Mouse (Mus musculus) frontal cortex, postnatal 10 days (tissue): ENCODE measurements at regions not wholly inside any gene's neighbourhood (a gene's known extent, or its start where the extent isn't known, plus 50 kb on each side); places are given as distances from the start of the nearest gene placed in this dataset.
A peak's percentile ranks its signal among the peaks of the same experiment; 100 is the strongest.

Source experiments
- DNase-seq, 2 experiments: peaks; one replicate each; pipeline ENCODE4 v3.0.0; 2022; ENCODE audit warnings: low spot score in 2 of 2, mixed read lengths in 1 of 2

DNA sequence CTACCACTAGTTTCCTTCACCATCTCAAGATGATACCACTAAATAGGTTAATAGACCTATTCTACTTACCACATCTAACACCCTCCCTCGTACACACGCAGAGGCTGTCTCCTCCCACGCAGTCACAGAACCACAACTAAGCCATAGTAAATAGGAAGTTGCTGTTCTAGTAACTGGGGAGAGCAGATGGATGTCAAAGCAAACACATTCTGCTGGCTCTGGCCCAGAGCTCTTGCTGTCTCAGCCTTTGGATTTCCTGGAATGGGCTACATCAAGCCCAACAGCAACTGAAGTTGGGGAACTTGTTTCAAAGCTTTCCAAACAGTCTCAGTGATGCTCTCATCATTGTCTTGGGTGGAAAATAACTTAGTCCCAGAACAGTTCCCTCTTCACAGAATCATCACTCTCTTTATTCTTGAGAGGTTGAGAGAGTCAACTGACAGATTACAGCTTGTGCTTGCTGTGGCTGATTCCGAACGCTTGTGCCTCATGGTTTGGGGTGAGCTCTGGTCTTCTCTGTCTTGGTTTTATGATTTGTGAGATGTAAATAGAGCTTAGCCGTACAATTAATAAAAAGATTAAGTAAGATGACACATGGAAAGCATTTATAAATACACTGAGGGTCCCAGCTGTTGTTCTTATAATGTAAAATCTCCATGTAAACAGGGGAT lies 538.5 kb upstream of the Klf4 start:
- peak in 1 of 2 experiments; percentile 14 for DNase-seq

DNA sequence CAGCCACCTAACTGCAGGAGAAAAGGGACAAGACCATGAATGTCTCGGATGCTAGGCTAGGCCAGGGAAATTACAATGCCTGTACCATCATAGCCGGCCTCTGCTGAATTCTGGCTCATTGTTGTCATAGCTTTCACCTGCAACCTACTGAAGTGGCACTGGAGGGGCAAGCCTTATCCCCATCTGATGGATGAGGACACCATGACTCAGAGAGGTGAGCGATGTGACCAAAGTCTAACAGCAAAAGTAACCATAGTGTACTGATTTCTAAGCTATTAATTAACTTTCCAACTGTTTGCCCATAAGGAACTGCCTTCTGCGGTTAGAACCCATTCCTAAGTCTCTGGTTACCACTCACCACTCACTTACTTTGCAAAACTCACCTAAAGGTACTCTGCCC lies 536.6 kb upstream of the Klf4 start:
- no peak for DNase-seq

DNA sequence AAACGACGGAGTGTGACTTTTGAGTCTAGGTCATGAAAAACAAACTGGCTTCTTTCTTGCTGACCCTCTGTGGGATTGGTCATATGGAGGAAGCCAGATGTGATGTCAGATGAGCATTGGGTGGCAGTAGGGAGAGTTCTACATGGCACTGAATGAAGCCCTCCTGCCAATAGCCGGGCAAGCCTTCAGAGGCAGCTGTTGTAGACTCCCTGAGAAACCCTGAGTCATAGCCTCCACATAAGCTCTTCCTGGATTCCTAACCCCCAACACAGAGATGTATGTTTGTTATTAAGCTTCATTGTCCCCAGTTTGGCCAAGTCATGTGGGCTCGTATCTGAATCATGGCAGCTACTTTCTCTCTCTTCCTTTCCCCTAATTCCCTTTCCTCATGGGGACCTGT lies 532.4 kb upstream of the Klf4 start:
- DNase-seq, result no peak

DNA sequence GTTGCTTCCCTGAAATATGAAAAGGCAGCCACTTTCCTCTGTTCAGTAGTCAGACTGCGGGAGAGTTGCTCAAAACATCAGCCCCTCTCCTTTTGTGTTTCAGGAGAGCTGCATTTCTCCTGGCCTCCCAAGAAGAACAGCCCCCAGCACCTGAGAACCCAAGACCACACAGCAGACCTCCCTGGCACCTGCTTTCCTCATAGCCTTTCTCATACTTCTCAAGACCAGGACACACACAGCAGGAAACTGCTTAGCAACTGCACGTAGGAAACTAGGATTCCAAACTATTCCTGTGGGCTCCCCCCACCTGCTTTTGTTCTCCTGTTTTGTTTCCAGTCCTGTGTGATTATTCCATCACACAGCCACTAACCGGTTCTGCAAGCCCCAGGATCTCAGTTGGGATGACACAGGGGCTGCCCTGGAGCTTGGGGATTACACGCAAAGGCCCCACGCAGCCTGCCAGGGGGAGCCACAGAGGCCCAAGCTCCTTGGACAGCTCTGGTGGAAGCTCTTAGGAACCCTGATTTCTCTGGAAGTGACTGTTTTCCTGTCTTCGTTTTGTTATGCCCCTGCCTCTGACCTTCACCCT lies 519.6 kb upstream of the Klf4 start:
- DNase-seq, result no peak

DNA sequence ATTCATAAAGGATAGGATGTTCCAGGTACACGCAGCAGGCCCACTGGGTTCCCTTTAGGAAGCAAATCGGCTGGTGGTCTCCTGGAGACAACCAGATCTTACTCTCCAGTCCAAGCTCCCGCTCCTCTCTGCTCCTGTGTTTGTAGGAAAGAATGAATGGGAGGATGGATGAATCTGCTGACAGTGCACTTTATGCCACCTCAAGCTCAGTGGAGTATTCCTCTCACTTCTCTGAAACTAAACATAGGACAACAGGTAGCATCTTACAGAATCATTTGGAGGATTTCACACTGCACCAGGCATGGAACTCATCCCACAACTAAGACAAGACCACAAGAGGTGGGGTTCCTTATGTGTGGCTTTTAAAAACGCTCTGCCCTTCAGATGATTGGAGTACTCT lies 507.1 kb upstream of the Klf4 start:
- DNase-seq, result no peak

DNA sequence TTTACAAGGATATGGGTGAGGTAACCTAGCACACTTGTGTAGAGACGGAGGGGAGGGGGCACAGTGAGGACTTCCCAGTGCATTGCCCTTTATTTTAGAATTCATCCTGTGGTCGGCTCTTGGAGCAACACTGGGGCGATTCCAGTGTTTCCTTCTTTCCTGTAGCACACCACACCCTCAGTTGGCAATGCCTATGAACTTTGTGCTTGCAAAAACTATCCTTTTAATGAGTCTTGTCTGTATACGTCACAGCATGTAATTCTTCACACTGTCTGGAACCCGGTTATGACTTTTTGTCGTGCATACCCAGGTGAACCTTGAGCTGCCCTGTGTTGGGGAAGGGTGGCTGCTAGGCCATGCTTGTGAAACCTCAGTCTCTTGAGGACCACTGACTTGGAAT lies 504.1 kb upstream of the Klf4 start:
- DNase-seq, result no peak

DNA sequence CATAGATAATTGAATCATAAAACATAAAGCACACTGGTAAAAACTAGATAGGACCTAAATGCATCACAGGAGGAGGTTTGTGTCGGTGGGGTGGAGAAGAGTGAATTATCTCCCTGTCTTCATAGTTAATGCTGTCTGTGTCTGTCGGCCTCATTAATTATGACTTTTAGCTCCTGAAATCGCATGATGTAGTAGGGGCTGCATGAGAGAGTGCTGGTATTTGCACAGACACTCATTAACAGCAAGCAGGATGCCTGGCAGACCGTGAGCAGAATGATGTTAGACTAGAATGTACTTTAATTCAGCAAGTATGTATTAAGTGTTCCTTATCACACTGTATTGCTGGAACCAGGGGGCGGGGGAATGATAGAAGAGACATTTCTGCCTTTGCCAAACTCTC lies 503.3 kb upstream of the Klf4 start:
- DNase-seq, result no peak

DNA sequence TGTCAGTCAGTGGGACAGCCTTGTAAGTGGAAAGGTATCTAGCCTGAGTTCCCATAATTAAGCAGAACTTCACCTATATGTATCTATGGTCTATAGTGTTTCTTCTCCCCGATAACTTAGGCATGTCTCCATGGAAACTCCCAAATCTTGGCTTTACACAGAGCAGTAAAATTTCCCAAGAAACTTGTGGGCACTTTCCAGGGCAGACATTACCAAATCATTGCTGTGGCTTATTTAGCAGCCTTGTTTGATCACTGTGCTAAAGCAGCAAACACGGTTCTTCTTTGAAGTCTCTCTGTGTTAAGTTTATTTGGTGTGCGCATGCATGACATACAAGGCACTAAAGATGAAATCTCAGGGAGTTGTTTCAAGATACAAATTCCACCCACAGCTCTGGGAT lies 496.2 kb upstream of the Klf4 start:
- DNase-seq, result no peak

DNA sequence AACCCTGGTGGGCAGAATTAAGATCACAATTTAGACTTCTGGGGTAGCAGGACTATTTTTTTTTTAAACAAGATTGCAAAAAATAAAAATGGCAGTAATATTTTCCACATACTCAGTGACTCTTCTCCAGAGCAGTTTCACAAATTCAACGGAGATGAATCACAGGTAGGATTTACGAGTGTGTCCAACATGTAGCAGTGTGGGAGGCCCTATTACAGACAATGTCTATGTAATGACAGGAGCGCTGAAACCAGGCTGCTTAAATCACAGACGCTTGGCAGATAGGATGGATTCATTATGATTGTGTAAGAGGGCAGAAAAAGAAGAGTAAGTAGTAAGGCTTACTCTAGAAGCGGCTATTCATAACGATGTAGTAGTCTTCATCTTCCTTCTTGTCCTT lies 495.0 kb upstream of the Klf4 start:
- DNase-seq, result no peak

DNA sequence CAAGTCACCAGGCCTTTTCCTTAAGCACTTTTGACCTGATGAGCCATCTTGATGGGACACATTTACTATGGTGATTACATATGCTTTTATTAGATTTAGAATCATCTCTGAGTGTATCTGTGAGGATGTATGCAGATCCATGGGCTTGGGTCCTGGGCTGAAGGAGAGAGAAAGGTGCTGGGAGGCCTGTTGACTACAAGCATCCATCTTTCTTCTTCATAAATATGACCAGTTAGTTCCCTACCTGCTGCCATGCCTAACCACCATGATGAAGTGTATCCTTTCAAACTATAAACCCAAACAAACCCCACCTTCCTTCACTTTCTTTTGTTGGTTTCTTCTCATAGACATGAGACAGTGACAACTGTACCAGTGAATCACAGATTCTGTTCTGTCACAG lies 492.2 kb upstream of the Klf4 start:
- DNase-seq, result no peak

DNA sequence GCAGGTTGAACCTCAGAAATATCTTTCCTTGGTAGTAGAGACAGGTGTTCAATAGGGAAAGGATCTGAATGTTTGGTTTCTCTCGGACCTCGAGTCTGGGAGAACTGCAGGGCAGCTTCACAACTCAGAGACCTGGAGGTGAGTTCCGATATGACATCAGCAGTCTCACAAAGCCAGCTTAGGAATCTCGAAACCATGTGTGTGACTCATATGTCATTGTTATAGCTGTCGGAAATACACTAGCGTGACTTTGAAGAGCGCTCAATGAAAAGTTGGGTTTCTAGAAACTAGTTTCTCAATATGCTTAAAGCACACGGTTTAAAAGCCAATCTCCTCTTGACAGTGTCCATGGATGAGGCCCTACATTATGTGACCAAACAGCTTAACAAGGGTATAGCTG lies 485.9 kb upstream of the Klf4 start:
- no peak for DNase-seq

DNA sequence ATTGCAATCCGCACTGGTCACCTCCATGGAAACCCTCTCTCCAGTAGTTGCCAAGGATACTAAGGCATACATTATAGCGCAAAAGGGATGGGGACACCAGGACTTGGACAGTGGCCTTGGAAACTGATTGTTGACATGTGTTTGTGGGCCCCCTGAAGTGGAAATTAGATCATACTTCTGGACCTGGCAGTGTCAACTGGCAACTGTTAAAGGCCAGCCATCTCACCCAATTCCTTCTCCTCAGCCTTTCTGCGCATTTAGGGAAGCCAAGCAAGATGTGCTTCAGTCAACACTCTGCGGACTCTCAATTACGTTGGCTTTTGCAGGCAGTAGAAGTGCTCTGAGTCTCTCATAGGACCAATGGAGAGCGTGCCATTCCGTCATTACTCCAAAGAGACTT lies 483.2 kb upstream of the Klf4 start:
- DNase-seq, result no peak

DNA sequence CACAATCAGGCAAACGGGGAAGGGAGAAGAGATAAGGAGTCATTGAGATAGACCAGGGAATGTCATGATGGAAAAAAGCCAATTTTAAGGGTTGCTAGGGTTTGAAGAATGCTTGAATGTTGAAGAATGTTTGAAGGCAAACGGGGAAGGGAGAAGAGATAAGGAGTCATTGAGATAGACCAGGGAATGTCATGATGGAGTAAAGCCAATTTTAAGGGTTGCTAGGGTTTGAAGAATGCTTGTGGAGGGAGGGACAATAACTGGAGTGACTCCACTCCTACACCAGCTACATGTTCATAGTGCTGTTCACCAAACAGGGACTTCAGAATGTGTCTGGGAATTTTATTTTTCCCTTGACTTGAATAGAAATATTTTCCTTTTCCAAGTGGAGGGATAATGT lies 476.0 kb upstream of the Klf4 start:
- no peak for DNase-seq

DNA sequence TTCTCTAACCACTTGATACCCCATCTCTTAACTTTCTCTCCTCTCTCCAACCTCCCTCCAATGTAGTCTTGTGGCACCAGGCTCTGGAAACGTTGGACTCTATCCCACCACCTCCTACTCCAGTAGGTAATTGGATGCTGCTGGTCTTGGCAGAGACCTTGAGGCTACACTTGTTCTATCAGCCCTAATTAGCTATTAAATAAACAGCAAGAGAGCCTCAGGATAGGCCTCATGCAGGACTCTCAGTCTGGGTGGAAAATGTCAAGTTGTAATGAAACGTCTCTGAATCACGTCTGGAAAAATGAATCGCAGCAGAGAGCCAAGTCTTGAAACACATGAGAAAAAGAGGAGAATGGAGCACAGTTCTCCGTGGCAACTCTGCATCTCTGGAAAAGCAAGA lies 472.0 kb upstream of the Klf4 start:
- DNase-seq, result no peak

DNA sequence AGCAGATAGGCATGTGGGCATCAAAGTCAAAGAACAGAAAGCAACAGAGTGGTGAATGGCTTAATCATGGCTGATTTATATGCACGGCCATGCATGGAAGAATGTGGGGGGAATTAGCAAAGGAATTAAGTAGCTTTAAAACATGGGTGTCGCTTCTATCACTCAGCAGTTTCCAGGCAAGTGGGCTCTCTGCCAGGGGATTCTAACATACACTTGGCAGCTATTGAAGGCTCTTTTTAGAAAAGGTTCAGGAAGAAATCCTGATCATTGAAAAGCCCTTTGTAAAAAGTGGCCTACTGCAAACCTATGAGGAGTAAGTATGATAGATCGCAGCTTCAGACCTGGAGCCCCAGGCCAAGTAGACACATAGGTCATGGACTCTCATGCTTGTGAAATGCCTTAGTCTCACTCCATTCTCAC lies 469.1 kb upstream of the Klf4 start:
- no peak for DNase-seq

DNA sequence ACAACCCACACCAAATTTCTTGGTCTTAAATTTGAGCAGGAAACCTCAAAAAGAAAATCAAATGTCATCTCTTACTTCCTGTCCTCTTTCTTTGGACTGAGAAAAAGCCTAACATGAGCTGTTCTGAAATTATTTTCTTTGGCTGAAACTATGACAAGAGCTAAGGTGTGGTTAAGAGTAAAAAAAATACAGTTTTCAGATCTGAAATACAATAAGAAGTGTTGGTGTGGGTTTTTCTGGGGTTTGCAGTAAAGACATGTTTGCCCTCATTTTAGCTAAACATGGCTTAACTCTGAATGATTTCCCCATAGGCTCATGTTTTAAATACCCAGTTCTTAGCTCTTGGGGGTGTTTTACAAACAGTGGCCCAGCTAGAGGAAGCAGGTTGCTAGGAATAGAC lies 451.8 kb upstream of the Klf4 start:
- no peak for DNase-seq

DNA sequence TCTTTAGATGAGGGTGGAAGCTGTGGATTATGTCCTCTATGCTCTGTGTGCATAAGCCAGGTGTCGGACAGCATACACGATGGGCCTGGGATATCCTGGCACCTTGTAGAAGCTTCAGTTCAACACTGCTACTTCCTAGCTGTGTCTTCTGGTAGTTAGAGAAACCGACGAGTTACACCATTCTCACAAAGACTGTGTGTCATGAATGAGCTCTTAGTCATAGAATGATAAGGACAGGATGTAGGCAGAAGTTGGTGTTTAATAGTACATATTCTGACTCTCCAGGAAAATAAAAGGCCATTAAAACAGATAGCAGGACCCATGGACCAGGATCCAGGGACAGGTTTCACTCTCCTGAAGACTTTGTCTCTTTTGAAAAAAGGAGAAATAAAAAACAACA lies 446.3 kb upstream of the Klf4 start:
- no peak for DNase-seq

DNA sequence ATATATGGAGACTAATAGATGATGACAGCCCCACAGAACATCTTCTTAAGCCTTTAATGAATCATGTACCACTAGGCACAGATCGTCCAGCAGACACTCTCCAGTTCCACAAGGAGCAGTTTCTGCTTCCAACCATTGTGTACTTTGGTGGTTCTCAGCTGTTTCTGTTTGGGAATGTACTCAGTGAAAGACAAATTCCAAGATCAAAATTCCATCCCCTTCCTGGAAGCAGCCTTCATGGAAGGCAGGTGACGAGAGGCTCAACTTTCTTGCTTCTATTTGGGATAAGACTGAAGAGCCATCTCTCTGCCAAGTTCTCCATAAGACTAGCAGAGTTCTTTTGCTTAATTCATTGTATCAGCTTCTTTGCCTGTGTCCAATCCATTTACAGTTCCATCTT lies 444.0 kb upstream of the Klf4 start:
- DNase-seq, result no peak

DNA sequence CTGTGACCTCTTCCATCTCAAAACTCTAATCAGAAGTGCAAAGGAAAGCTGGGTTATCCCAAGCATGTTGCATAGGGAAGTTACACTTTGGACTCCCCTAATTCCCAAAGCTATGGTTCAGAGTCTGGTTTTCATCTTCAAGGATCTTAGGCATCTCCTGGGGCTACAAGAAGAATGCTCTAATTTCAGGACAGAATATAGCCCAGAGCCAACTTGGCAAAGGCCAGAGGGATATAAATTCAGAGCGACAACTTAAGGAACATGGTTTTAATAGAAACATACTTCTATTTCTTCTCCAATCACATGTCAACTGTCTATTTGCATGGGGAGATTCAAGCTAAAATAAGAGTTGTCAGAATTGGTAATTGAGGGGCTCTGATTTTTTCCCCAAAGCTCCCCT lies 441.4 kb upstream of the Klf4 start:
- no peak for DNase-seq

DNA sequence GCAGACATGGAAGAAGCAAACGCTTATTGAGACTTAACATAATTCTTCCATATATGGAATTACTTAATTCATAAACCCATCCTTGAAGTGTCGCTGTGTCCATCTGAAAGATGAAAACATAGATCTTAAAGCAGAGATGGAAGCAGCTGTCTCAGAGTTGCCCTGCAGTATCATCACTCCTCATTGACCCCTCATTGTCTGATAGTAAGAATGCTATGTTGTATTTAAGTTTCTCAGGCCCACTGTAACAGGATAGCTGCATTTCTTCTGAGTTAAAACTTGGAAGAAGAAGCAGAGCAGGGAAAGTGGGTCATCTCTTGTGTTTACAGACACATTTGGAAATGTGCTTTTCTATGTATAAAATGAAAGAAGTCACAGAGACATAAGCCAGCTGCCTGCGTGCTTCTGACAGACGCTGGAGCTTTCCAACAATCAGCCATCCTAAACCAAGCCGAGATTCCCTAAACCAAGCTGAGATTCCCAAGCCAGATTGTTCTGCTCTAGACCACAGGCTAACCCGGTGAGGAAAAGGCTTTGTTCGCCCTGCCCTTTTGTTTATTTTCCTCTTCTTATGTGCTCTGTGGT lies 440.1 kb upstream of the Klf4 start:
- no peak for DNase-seq

DNA sequence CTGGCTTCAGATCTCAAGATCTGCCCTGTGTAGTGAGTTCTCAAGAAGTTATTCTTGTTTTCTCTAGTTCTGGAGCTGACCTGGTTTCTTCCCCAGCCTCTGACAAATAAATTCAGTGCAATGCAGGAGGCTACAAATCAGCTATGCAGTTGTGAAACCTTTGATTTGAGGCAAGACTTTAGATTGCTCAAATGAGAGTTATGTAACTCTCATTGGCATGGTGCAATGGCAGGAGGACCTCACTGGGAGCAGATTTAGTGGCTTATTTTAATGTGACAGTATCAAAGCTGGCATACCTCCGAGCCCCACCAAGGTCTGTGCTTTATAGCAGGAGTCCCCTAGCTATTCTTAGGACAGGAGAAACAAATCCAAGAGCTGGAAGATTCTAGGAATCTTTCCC lies 427.8 kb upstream of the Klf4 start:
- no peak for DNase-seq

DNA sequence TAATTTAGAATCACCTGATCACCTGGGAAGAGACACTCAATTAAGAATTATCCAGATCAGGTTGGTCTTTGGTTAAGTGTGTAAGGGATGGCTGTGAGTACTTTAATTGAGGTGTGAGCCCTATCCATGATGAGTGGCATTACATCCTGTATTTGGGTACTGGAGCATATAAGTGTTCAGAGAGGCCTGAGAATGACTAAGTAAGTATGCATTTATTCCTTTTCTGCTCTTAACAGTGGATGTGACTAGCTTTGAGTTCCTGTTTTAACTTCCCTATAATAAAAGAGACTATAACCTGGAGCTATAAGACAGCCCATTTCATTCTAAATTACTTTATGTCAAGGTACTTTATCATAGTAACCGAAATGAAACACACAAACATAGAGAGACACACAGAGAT lies 421.4 kb upstream of the Klf4 start:
- DNase-seq, result no peak

DNA sequence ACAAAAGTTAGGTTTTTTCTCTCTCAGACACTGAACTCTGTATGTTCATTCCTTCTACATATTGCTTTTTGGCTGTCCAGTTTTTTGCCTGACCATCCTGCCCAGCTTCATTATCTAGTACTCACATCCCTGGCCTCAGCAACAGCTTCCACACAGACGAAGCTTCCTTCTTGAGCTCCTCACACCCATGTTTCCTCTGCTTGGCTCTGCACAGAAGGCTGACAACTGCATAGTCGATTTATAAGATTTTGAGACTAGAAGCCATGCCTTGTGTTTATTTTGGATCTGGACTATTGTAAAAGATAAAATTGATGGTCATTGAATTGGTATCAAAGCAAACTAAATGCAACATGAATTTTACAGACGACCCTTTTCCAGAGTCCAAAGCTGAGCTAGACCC lies 420.0 kb upstream of the Klf4 start:
- no peak for DNase-seq

DNA sequence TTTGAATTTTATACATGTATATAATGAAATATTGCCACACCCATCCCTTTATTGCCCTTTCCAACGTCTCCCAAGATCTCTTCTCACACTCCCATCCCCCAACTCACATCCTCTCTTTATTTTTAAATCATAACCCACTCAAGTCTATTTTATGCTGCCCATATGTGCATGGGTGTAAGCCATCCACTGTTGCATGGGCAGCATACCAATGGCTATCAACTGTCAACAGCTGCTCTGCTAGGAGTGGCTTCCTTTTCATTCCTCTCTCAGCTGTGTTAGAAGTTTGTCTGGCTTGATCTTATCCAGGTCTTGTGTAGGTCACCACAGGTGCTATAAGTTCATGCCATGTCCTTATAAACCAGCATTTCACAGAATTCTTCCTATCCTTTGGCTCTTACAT lies 409.2 kb upstream of the Klf4 start:
- no peak for DNase-seq
